Mouse (Mus musculus) kidney, embryonic 14.5 days (tissue): Measurements from ENCODE around the gene Cacna1h. TPM values are rescaled to one million over a fixed set of nuclear protein-coding genes. Genes with fewer than 3 reads are reported as not detected.
A peak's percentile ranks its signal among the peaks of the same experiment; 100 is the strongest.

ENCODE experiments used
- ATAC-seq: fragments of 200-750 bp; cut with Nextera tagmentation; 2 replicates; pipeline ENCODE4 v1.8.0; 2017; ENCODE audit warnings: moderate number of reproducible peaks, mild to moderate bottlenecking, moderate TSS enrichment, moderate library complexity; ENCODE audit not compliant: low FRiP score, low TSS enrichment
- H3K27ac ChIP-seq: fragments of 300-500 bp; sonication (generic); 2 replicates; pipeline ENCODE4 v1.5.1; 2014; ENCODE audit warnings: low read depth, mild to moderate bottlenecking, low read length, moderate library complexity, mixed read lengths
- H3K27me3 ChIP-seq: fragments of 300-500 bp; sonication (generic); 2 replicates; pipeline ENCODE4 v1.6.1; 2014; ENCODE audit warnings: mild to moderate bottlenecking, low read length; ENCODE audit not compliant: control insufficient read depth, insufficient read depth
- H3K36me3 ChIP-seq: fragments of 300-500 bp; sonication (generic); 2 replicates; pipeline ENCODE4 v1.6.1; 2014; ENCODE audit warnings: low read length, mixed read lengths; ENCODE audit not compliant: control insufficient read depth, insufficient read depth
- H3K4me1 ChIP-seq: fragments of 300-500 bp; sonication (generic); 2 replicates; pipeline ENCODE4 v1.6.1; 2014; ENCODE audit warnings: low read length, mixed read lengths; ENCODE audit not compliant: control insufficient read depth, insufficient read depth
- H3K4me2 ChIP-seq: fragments of 300-500 bp; sonication (generic); replicated peaks from 2 replicates; pipeline ENCODE4 v1.6.1; 2014; ENCODE audit warnings: low read depth, mild to moderate bottlenecking, low read length
- H3K4me3 ChIP-seq: fragments of 300-500 bp; sonication (generic); 2 replicates; pipeline ENCODE4 v1.5.1; 2014; ENCODE audit warnings: mild to moderate bottlenecking, low read length
- H3K9ac ChIP-seq: fragments of 300-500 bp; sonication (generic); 2 replicates; pipeline ENCODE4 v1.6.1; 2014; ENCODE audit warnings: low read depth, mild to moderate bottlenecking, low read length, moderate library complexity
- H3K9me3 ChIP-seq: fragments of 300-500 bp; sonication (generic); 2 replicates; pipeline ENCODE4 v1.6.1; 2016; ENCODE audit warnings: low read length; ENCODE audit not compliant: control insufficient read depth
- WGBS: fragments of 180-500 bp; shearing (Covaris S2); extraction: QIAGEN DNeasy Blood & Tissue Kit; methylation state at CpG from one replicate; pipeline ENCODE4 v1.1.7; 2014; 5-methylcytosine and 5-hydroxymethylcytosine counted together
- polyA plus RNA-seq: library from polyadenylated mRNA; unstranded; fragments of >200 nt; fragmentation: Nextera tagmentation; extraction: Ambion mirVana; gene quantifications from 2 replicates; pipeline ENCODE4 v1.2.1, GENCODE M21; 2014

Gene Cacna1h
- polyA plus RNA-seq, 1 experiment from 2014 or later: 4.0 TPM

GRCm38 (mm10) chr17:25407352-25407751 is 26.2 kb downstream of the Cacna1h start:
- H3K9me3 ChIP-seq: no peaks in the 10 kb centered on the region
- H3K36me3 ChIP-seq: no peaks in the 10 kb centered on the region
- H3K4me2 ChIP-seq: no peak overlapping the region
- ATAC-seq: no peak
- H3K9ac ChIP-seq: no peak overlapping the region
- H3K27ac ChIP-seq: no peak overlapping the region
- 87% methylated on average over 4 of the region's 4 CpGs for WGBS
- H3K27me3 ChIP-seq: no peaks in the 10 kb centered on the region
- H3K4me1 ChIP-seq: peaks cover 36% of the 10 kb centered on the region
- no peak overlapping the region for H3K4me3 ChIP-seq

- H3K9me3 ChIP-seq: no peaks in the 10 kb centered on the region
- no peak overlapping the region for H3K9ac ChIP-seq
- no peaks in the 10 kb centered on the region for H3K36me3 ChIP-seq
- peaks cover 37% of the 10 kb centered on the region for H3K4me1 ChIP-seq
- no peaks in the 10 kb centered on the region for H3K27me3 ChIP-seq
- 25% methylated on average over 6 of the region's 6 CpGs for WGBS
- no peak overlapping the region for H3K4me3 ChIP-seq
- peak overlapping the region; percentile 38; the same call in 1 of the 2 replicates for H3K27ac ChIP-seq
- H3K4me2 ChIP-seq: no peak overlapping the region
- ATAC-seq: no peak
These were observed 27.6 kb downstream of the Cacna1h start for GRCm38 (mm10) chr17:25406011-25406441.

GRCm38 (mm10) chr17:25405224-25405895 is 28.2 kb downstream of the Cacna1h start:
- Histone ChIP-seq H3K4me2 (0 out of 2 replicates have a peak overlapping the region, but pooled peaks have one; percentile 4), H3K9ac (no peak overlapping the region), H3K27me3 (no peaks in the 10 kb centered on the region), H3K4me3 (no peak overlapping the region), H3K4me1 (peaks cover 37% of the 10 kb centered on the region), H3K27ac (peak overlapping the region; percentile 38; the same call in 1 of the 2 replicates), H3K36me3 (no peaks in the 10 kb centered on the region), H3K9me3 (no peaks in the 10 kb centered on the region)
- peak; percentile 59; the same call in 1 of the 2 replicates for ATAC-seq
- 4% methylated on average over 10 of the region's 10 CpGs for WGBS

- no peak for ATAC-seq
- Histone ChIP-seq H3K36me3 (no peaks in the 10 kb centered on the region), H3K27ac (no peak overlapping the region), H3K9me3 (no peaks in the 10 kb centered on the region), H3K4me1 (peaks cover 35% of the 10 kb centered on the region), H3K27me3 (no peaks in the 10 kb centered on the region), H3K9ac (no peak overlapping the region), H3K4me3 (no peak overlapping the region), H3K4me2 (no peak overlapping the region)
- 36% methylated on average over 3 of the region's 3 CpGs for WGBS
These were observed 29.4 kb downstream of the Cacna1h start for GRCm38 (mm10) chr17:25404190-25404589.

GRCm38 (mm10) chr17:25402224-25402623 is 31.4 kb downstream of the Cacna1h start:
- Histone ChIP-seq H3K27me3 (no peaks in the 10 kb centered on the region; the same call in 1 of the 2 replicates), H3K4me1 (peaks cover 31% of the 10 kb centered on the region), H3K4me3 (no peak overlapping the region), H3K9me3 (no peaks in the 10 kb centered on the region), H3K27ac (no peak overlapping the region), H3K36me3 (no peaks in the 10 kb centered on the region), H3K9ac (no peak overlapping the region), H3K4me2 (no peak overlapping the region)
- WGBS: 77% methylated on average over 13 of the region's 13 CpGs
- ATAC-seq: no peak

- H3K9me3 ChIP-seq: no peaks in the 10 kb centered on the region
- no peak overlapping the region for H3K4me3 ChIP-seq
- no peak overlapping the region for H3K4me2 ChIP-seq
- 44% methylated on average over 4 of the region's 4 CpGs for WGBS
- no peaks in the 10 kb centered on the region; the same call in 1 of the 2 replicates for H3K27me3 ChIP-seq
- no peaks in the 10 kb centered on the region for H3K36me3 ChIP-seq
- no peak for ATAC-seq
- H3K4me1 ChIP-seq: peaks cover 25% of the 10 kb centered on the region
- H3K27ac ChIP-seq: no peak overlapping the region
- no peak overlapping the region for H3K9ac ChIP-seq
These were observed 32.1 kb downstream of the Cacna1h start for GRCm38 (mm10) chr17:25401491-25401890.

- Histone ChIP-seq H3K4me3 (no peak overlapping the region), H3K4me1 (peaks cover 15% of the 10 kb centered on the region), H3K9me3 (no peaks in the 10 kb centered on the region), H3K27ac (no peak overlapping the region), H3K4me2 (no peak overlapping the region), H3K27me3 (no peaks in the 10 kb centered on the region; the same call in 1 of the 2 replicates), H3K9ac (no peak overlapping the region), H3K36me3 (no peaks in the 10 kb centered on the region)
- ATAC-seq: no peak
- 6% methylated on average over 7 of the region's 7 CpGs for WGBS
These were observed 33.1 kb downstream of the Cacna1h start for GRCm38 (mm10) chr17:25400443-25400842.

- H3K9ac ChIP-seq: no peak overlapping the region
- WGBS: 42% methylated on average over 13 of the region's 13 CpGs
- H3K36me3 ChIP-seq: no peaks in the 10 kb centered on the region
- no peaks in the 10 kb centered on the region; the same call in 1 of the 2 replicates for H3K27me3 ChIP-seq
- H3K4me1 ChIP-seq: peaks cover 4% of the 10 kb centered on the region; the same call in 1 of the 2 replicates
- no peak overlapping the region for H3K27ac ChIP-seq
- no peak for ATAC-seq
- H3K4me3 ChIP-seq: no peak overlapping the region
- no peaks in the 10 kb centered on the region for H3K9me3 ChIP-seq
- H3K4me2 ChIP-seq: no peak overlapping the region
These were observed 35.1 kb downstream of the Cacna1h start for GRCm38 (mm10) chr17:25398520-25398838.

GRCm38 (mm10) chr17:25397804-25398519 is 35.6 kb downstream of the Cacna1h start:
- H3K4me2 ChIP-seq: no peak overlapping the region
- H3K9ac ChIP-seq: no peak overlapping the region
- H3K27ac ChIP-seq: no peak overlapping the region
- no peak overlapping the region for H3K4me3 ChIP-seq
- 34% methylated on average over 14 of the region's 14 CpGs for WGBS
- peaks cover 4% of the 10 kb centered on the region; the same call in 1 of the 2 replicates for H3K4me1 ChIP-seq
- H3K36me3 ChIP-seq: no peaks in the 10 kb centered on the region
- no peaks in the 10 kb centered on the region; the same call in 1 of the 2 replicates for H3K27me3 ChIP-seq
- ATAC-seq: peak; percentile 36
- H3K9me3 ChIP-seq: no peaks in the 10 kb centered on the region
